Mouse (Mus musculus) megakaryocyte, embryonic 14.5 days (primary cell): Measurements from ENCODE around the gene Siae.

Experiments used
- FLI1 ChIP-seq: IDR thresholded peaks from 2 replicates; pipeline ENCODE4 v1.6.1; 2012; ENCODE audit warnings: low read length, inconsistent platforms, mixed read lengths
- GATA1 ChIP-seq: IDR thresholded peaks from 3 replicates; pipeline ENCODE4 v1.6.1; 2012; ENCODE audit warnings: mixed read lengths, low read length, inconsistent platforms, borderline replicate concordance

DNA sequence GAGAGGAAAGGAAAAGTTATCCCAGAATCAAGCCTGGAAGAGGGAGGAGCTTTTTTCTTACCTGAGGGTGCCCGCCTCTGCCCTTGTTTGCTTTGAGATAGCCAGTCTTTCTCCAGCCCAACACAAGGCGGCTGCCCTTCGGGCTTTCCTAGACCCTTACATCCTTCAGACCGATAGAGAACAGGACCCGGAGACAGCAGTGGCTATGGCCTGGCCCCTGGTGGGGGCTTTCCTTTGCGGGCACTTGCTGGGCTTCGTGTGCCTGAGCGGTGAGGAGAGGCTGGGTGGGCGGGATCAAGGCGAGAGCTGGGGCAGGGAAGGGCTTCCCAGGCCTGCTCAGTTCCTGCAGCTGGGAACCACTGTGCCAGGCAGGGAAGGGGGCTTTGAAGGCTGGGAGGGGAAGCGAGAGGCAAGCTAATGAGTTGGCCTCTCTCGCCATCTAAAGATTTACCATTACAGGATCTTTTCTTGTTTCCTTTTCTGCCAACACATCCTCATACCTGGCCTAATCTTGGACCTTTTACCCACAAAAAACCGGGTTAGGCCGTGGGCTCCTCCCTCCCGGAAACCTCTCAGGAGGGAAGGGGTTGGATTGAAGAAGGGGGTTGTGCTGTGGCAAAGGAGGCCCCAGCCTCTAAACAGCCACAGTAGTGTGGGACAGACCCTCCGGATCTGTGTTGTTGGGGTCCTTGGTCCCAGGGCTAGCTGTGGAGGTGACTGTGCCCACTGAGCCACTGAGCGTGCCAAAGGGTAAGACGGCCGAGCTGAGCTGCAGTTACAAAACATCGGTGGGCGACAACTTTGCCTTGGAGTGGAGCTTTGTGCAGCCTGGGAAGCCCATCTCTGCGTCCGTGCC lies 16.1 kb upstream of the Siae start, which contains the start of gene Vsig2:
- no peak for TF ChIP-seq GATA1
- TF ChIP-seq FLI1, result no peak
